Mouse (Mus musculus) heart, postnatal 0 days (tissue): ENCODE measurements around the gene Plce1.

Experiments used
- CTCF ChIP-seq: IDR thresholded peaks from 2 replicates; pipeline ENCODE4 v1.5.1; 2016; ENCODE audit warnings: antibody characterized with exemption, control low read depth, low read depth
- EP300 ChIP-seq: IDR thresholded peaks from 2 replicates; pipeline ENCODE4 v1.6.1; 2016; ENCODE audit warnings: antibody characterized with exemption, low read depth

- no peak for TF ChIP-seq CTCF
- no peak for TF ChIP-seq EP300
Observed at GRCm38 (mm10) chr19:38460696-38461095, 20.2 kb upstream of the Plce1 start.
